11 mouse cellular contexts compared by ENCODE assay signal in genomic region chr5:66710445-66711019, GRCm38 (mm10). TPM values are rescaled to one million over a fixed set of nuclear protein-coding genes. Genes with fewer than 3 reads are reported as not detected.
DNase-seq lines count a peak whose midpoint lies in the region; ATAC-seq lines count a peak whose summit lies in the region.
"Had no signal": no experiment of that assay in that cellular context is flagged by ENCODE, and none has a peak within 500 bp of the region (broad histone marks: within the 10 kb centered on the region; RNA-seq: fewer than 3 reads in every experiment).

No protein-coding gene starts in this region.

- H3K36me3 ChIP-seq in kidney, embryonic 14.5 days (ENCODE audit: control insufficient read depth, insufficient read depth, low read length) = no peaks in the 10 kb centered on the region
- H3K36me3 ChIP-seq: hindbrain, embryonic 15.5 days had no signal

- no peaks in the 10 kb centered on the region for H3K9me3 ChIP-seq in kidney, embryonic 14.5 days (ENCODE audit: control insufficient read depth, low read length)
- H3K9me3 ChIP-seq: hindbrain, embryonic 15.5 days had no signal

- no peak overlapping the region for H3K9ac ChIP-seq in kidney, embryonic 14.5 days (ENCODE audit: low read depth, low read length)
- H3K9ac ChIP-seq: hindbrain, embryonic 15.5 days had no signal

- DNase-seq in embryo, embryonic 10.5 days (ENCODE audit: low spot score) = peak; percentile 56
- no peak for DNase-seq in embryo, embryonic 9.5 days (ENCODE audit: extremely low spot score)
- peak; percentile 33 for DNase-seq in kidney, adult 9 months
- DNase-seq in right cerebral cortex, adult 18-20 months = peak; percentile 23
- no peak for DNase-seq in right cerebral cortex, postnatal 14 days
- DNase-seq in T-cell, adult 2 months (ENCODE audit: low spot score) = no peak
- no peak for DNase-seq in c-Kit-positive CD71-positive TER-119-positive erythroid progenitor cells, embryonic 14.5 days (ENCODE audit: low spot score)

- H3K27me3 ChIP-seq in kidney, embryonic 14.5 days (ENCODE audit: control insufficient read depth, insufficient read depth, low read length) = no peaks in the 10 kb centered on the region
- H3K27me3 ChIP-seq: hindbrain, embryonic 15.5 days had no signal

- no peak; the same call in 1 of the 2 replicates for ATAC-seq in kidney, embryonic 14.5 days (ENCODE audit: low FRiP score, low TSS enrichment)
- ATAC-seq: activated CD4-positive, CD25-positive, alpha-beta regulatory T cell, adult 4 months had no signal

- no peak overlapping the region for H3K4me3 ChIP-seq in kidney, embryonic 14.5 days (ENCODE audit: low read length)
- H3K4me3 ChIP-seq: hindbrain, embryonic 15.5 days had no signal

- no peaks in the 10 kb centered on the region for H3K4me1 ChIP-seq in kidney, embryonic 14.5 days (ENCODE audit: control insufficient read depth, insufficient read depth, low read length)
- H3K4me1 ChIP-seq: hindbrain, embryonic 15.5 days had no signal

- no peak overlapping the region for H3K4me2 ChIP-seq in kidney, embryonic 14.5 days (replicated peaks; ENCODE audit: low read depth, low read length)
- H3K4me2 ChIP-seq: hindbrain, embryonic 15.5 days had no signal

- WGBS in kidney, embryonic 14.5 days = 13% methylated on average over 4 of the region's 4 CpGs

- no peak overlapping the region for H3K27ac ChIP-seq in kidney, embryonic 14.5 days (ENCODE audit: low read depth, low read length)
- H3K27ac ChIP-seq: hindbrain, embryonic 15.5 days had no signal

RNA-seq across cellular contexts. Expression of gene Uchl1, which starts 34.6 kb away (rescaled TPM):
- polyA plus RNA-seq in kidney, embryonic 14.5 days (2014; fragmentation: Nextera tagmentation; extraction: Ambion mirVana) = 55.1 and 61.9 TPM in 2 replicates
- polyA plus RNA-seq: activated CD4-positive, CD25-positive, alpha-beta regulatory T cell, adult 4 months had no signal

RNA-seq across cellular contexts. Expression of gene Limch1, which starts 35.1 kb away (rescaled TPM):
- 36.7 and 48.9 TPM in 2 replicates for polyA plus RNA-seq in kidney, embryonic 14.5 days (2014; fragmentation: Nextera tagmentation; extraction: Ambion mirVana)
- polyA plus RNA-seq: C2C12 had no signal

Comparison
In these comparisons a context has a peak if more than half of its experiments do, and no peak if none do; other contexts are left out.
1. DNase-seq: peak in embryo, embryonic 10.5 days (single experiment), kidney, adult 9 months (single experiment) and right cerebral cortex, adult 18-20 months (single experiment); none in embryo, embryonic 9.5 days (single experiment), right cerebral cortex, postnatal 14 days (single experiment), T-cell, adult 2 months (single experiment) and c-Kit-positive CD71-positive TER-119-positive erythroid progenitor cells, embryonic 14.5 days (single experiment).